Mouse (Mus musculus) liver, postnatal 0 days (tissue): ENCODE measurements at regions not wholly inside any gene's neighbourhood (a gene's known extent, or its start where the extent isn't known, plus 50 kb on each side); places are given as distances from the start of the nearest gene placed in this dataset.

Experiments used
- ATAC-seq: fragments of 200-750 bp; cut with Nextera tagmentation; 2 replicates; pipeline ENCODE4 v1.8.0; 2017; ENCODE audit warnings: mild to moderate bottlenecking, moderate library complexity
- DNase-seq: peaks from one replicate; pipeline ENCODE4 v3.0.0-alpha.2; 2016
- H3K27ac ChIP-seq: fragments of 300-500 bp; sonication (generic); 2 replicates; pipeline ENCODE4 v1.5.1; 2014; ENCODE audit warnings: antibody characterized with exemption, moderate library complexity, mild to moderate bottlenecking, low read depth
- H3K27me3 ChIP-seq: fragments of 300-500 bp; sonication (generic); 2 replicates; pipeline ENCODE4 v1.6.1; 2014; ENCODE audit warnings: low read length, control low read depth, mixed read lengths; ENCODE audit not compliant: insufficient read depth
- H3K36me3 ChIP-seq: fragments of 300-500 bp; sonication (generic); replicated peaks from 2 replicates; pipeline ENCODE4 v1.6.1; 2014; ENCODE audit warnings: mild to moderate bottlenecking, control low read depth, low read length, moderate library complexity, mixed read lengths; ENCODE audit not compliant: insufficient read depth
- H3K4me1 ChIP-seq: fragments of 300-500 bp; sonication (generic); 2 replicates; pipeline ENCODE4 v1.6.1; 2014; ENCODE audit warnings: antibody characterized with exemption, mild to moderate bottlenecking, control low read depth; ENCODE audit not compliant: insufficient read depth
- H3K4me2 ChIP-seq: fragments of 300-500 bp; sonication (generic); 2 replicates; pipeline ENCODE4 v1.6.1; 2014; ENCODE audit warnings: low read depth, mild to moderate bottlenecking, low read length, moderate library complexity, mixed read lengths
- H3K4me3 ChIP-seq: fragments of 300-500 bp; sonication (generic); 2 replicates; pipeline ENCODE4 v1.5.1; 2014; ENCODE audit warnings: low read depth, low read length
- H3K9ac ChIP-seq: fragments of 300-500 bp; sonication (generic); replicated peaks from 2 replicates; pipeline ENCODE4 v1.6.1; 2014; ENCODE audit warnings: mild to moderate bottlenecking, moderate library complexity
- H3K9me3 ChIP-seq: fragments of 300-500 bp; sonication (generic); 2 replicates; pipeline ENCODE4 v1.6.1; 2016; ENCODE audit warnings: mild to moderate bottlenecking, control low read depth, low read length, mixed read lengths
- CTCF ChIP-seq: sonication (generic); IDR thresholded peaks from 2 replicates; pipeline ENCODE4 v1.5.1; 2016; ENCODE audit warnings: antibody characterized with exemption, low read depth
- EP300 ChIP-seq: IDR thresholded peaks from 2 replicates; pipeline ENCODE4 v1.6.1; 2016; ENCODE audit warnings: antibody characterized with exemption, low read depth, mild to moderate bottlenecking
- whole genome bisulfite sequencing: fragments of 180-500 bp; shearing (Covaris S2); extraction: QIAGEN DNeasy Blood & Tissue Kit; methylation state at CpG from one replicate; pipeline ENCODE4 v1.1.7; 2014; ENCODE audit not compliant: insufficient replicate concordance; 5-methylcytosine and 5-hydroxymethylcytosine counted together

GRCm38 (mm10) chr3:148424089-148424488 is 566.3 kb downstream of the Adgrl2 start:
- 90% methylated on average over 4 of the region's 4 CpGs for WGBS
- no peak overlapping the region for H3K9ac ChIP-seq
- TF ChIP-seq EP300 = no peak
- TF ChIP-seq CTCF = no peak

GRCm38 (mm10) chr3:148423383-148423782 is 567.0 kb downstream of the Adgrl2 start:
- Histone ChIP-seq H3K4me2 (no peak overlapping the region), H3K27me3 (no peaks in the 10 kb centered on the region)
- no peak for DNase-seq

More at GRCm38 (mm10) chr3:148424089-148424488, 566.3 kb downstream of the Adgrl2 start:
- Histone ChIP-seq H3K4me1 (peaks cover 4% of the 10 kb centered on the region; the same call in 1 of the 2 replicates), H3K4me3 (no peak overlapping the region), H3K9me3 (no peaks in the 10 kb centered on the region), H3K36me3 (no peaks in the 10 kb centered on the region), H3K4me2 (no peak overlapping the region), H3K27ac (no peak overlapping the region), H3K27me3 (no peaks in the 10 kb centered on the region)
- ATAC-seq (no peak), DNase-seq (no peak)

DNA sequence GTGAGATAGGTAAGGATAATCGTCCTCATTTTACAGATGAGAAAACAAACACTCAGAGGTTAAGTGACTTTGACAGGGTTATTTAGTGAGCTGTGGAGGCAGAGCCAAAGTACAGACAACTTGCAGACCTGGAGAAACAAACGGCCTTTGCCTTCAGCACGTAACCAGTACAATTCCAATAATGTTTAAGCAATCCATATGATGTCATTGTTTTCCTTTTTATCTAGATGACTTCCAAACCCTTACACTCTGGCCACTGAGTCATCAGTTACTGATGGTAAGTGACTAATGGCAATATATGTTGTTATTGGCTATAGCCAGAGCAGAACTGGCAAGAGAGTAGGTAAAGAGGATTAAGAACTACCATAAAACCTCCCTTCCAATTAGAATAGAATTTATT is 567.6 kb downstream of the Adgrl2 start:
- peak; percentile 86 for ATAC-seq
- Histone ChIP-seq H3K9me3 (no peaks in the 10 kb centered on the region), H3K27ac (peak overlapping the region; percentile 57; the same call in 1 of the 2 replicates), H3K36me3 (no peaks in the 10 kb centered on the region), H3K4me2 (no peak overlapping the region), H3K9ac (no peak overlapping the region), H3K27me3 (no peaks in the 10 kb centered on the region), H3K4me3 (no peak overlapping the region), H3K4me1 (0 out of 2 replicates have a peak, but pooled peaks cover 4% of the 10 kb centered on the region)
- TF ChIP-seq CTCF = no peak
- TF ChIP-seq EP300 = peak; percentile 49
- WGBS = 49% methylated on average over 3 of the region's 3 CpGs
- no peak for DNase-seq

More at GRCm38 (mm10) chr3:148423383-148423782, 567.0 kb downstream of the Adgrl2 start:
- TF ChIP-seq EP300 (peak; percentile 53), CTCF (no peak)
- 66% methylated on average over 1 of the region's 1 CpGs for WGBS
- H3K9ac ChIP-seq = no peak overlapping the region
- H3K27ac ChIP-seq = no peak overlapping the region
- H3K4me1 ChIP-seq = 0 out of 2 replicates have a peak, but pooled peaks cover 4% of the 10 kb centered on the region
- no peak overlapping the region for H3K4me3 ChIP-seq
- no peaks in the 10 kb centered on the region for H3K9me3 ChIP-seq
- ATAC-seq = no peak
- no peaks in the 10 kb centered on the region for H3K36me3 ChIP-seq

DNA sequence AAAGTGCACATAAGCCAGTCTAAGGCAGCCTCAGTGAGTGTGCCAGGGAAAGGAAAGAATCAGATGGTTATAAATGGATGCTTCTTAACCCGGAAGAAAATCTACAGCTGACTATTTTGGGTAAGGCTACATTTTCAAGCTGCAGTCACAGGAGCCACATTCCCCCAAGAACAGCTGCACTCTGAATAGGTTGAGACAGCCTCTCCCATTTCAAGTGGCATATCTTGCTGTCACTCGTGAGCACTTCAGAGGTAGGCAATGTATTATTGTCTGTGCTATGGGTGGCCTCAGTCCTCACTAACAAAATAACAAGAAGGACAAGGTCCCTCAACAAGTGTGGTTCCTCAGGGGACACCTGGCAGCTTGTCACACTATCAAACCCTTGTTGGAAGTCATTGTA is 568.1 kb downstream of the Adgrl2 start:
- H3K9ac ChIP-seq = no peak overlapping the region
- no peaks in the 10 kb centered on the region for H3K36me3 ChIP-seq
- H3K27me3 ChIP-seq = no peaks in the 10 kb centered on the region
- ATAC-seq (no peak; the same call in 1 of the 2 replicates), DNase-seq (no peak)
- no peak overlapping the region for H3K4me3 ChIP-seq
- 0 out of 2 replicates have a peak, but pooled peaks cover 4% of the 10 kb centered on the region for H3K4me1 ChIP-seq
- TF ChIP-seq EP300 = no peak
- TF ChIP-seq CTCF = no peak
- H3K27ac ChIP-seq = peak overlapping the region; percentile 57; the same call in 1 of the 2 replicates
- WGBS = 59% methylated on average over 2 of the region's 2 CpGs
- H3K9me3 ChIP-seq = no peaks in the 10 kb centered on the region
- H3K4me2 ChIP-seq = no peak overlapping the region

DNA sequence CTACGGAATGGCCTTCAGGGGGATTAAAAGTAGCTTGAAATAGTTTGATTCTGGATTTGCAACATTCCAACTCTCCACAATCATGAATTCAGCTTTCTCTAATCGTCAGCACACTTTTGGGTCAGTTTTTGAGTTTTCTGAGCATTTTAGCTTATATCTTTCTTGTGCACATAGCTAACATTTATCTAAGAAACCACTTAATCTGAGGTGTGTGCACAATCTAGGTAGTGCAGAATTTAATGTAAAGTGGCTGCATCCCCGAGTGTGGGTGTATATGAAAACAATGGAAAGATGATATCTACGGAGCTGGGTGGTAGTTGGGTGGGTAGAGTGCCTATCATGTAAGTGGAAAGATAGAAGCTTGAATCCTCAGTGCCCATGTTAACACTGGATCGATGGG is 570.1 kb downstream of the Adgrl2 start:
- Histone ChIP-seq H3K27ac (no peak overlapping the region), H3K36me3 (no peaks in the 10 kb centered on the region), H3K4me3 (no peak overlapping the region), H3K9ac (no peak overlapping the region), H3K4me2 (no peak overlapping the region), H3K4me1 (0 out of 2 replicates have a peak, but pooled peaks cover 4% of the 10 kb centered on the region), H3K9me3 (no peaks in the 10 kb centered on the region), H3K27me3 (no peaks in the 10 kb centered on the region)
- DNase-seq = no peak
- WGBS = 63% methylated on average over 5 of the region's 5 CpGs
- no peak for TF ChIP-seq CTCF
- TF ChIP-seq EP300 = no peak
- ATAC-seq = no peak

DNA sequence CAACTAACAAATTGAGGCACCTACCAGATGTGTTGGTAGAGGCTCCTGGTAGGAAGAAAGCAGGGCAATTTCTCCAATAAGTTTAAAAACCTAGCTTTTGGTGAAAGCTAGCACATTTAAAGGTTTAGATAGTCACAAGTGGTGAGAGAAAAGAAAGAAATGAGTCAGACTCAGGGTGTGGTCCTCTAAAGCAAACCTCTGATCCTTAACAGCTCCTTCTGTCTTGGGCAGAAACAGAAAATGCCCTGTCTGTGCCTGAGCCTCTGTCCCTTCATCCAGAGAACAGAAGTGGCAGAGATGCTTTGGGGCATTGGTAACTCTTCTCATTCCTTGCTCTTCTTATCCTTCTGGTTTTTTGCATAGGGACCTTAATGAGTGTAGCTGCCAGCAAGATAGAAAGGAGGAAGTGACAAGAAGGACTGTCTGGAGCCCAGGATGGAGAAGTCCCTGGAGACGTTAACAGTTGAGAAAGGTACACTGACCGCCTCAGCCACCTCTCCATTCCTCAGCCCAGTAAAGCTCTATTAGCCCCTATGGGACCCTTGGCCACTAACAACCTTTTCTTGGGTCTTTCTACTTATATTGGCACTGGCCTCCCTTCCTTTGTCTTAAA is 570.8 kb downstream of the Adgrl2 start:
- Histone ChIP-seq H3K4me1 (0 out of 2 replicates have a peak, but pooled peaks cover 4% of the 10 kb centered on the region), H3K27me3 (no peaks in the 10 kb centered on the region), H3K4me2 (no peak overlapping the region), H3K9ac (no peak overlapping the region), H3K36me3 (no peaks in the 10 kb centered on the region), H3K27ac (no peak overlapping the region), H3K4me3 (no peak overlapping the region), H3K9me3 (no peaks in the 10 kb centered on the region)
- TF ChIP-seq CTCF = no peak
- no peak for TF ChIP-seq EP300
- no peak for DNase-seq
- 30% methylated on average over 2 of the region's 2 CpGs for WGBS
- ATAC-seq = no peak
